Mouse (Mus musculus) embryonic facial prominence, embryonic 13.5 days (tissue): ENCODE data around the gene Srarp. TPM values are rescaled to one million over a fixed set of nuclear protein-coding genes. Genes with fewer than 3 reads are reported as not detected.

Source experiments
- ATAC-seq: fragments of 200-750 bp; cut with Nextera tagmentation; 2 replicates; pipeline ENCODE4 v1.8.0; 2017; ENCODE audit warnings: low read depth; ENCODE audit not compliant: insufficient number of reproducible peaks, insufficient read depth, low FRiP score, low TSS enrichment
- H3K27ac ChIP-seq: fragments of 300-500 bp; sonication (generic); 2 replicates; pipeline ENCODE4 v1.5.1; 2015; ENCODE audit warnings: moderate library complexity, mild to moderate bottlenecking, inconsistent platforms
- H3K27me3 ChIP-seq: fragments of 300-500 bp; sonication (generic); 2 replicates; pipeline ENCODE4 v1.6.1; 2015; ENCODE audit warnings: mild to moderate bottlenecking, inconsistent platforms
- H3K36me3 ChIP-seq: fragments of 300-500 bp; sonication (generic); 2 replicates; pipeline ENCODE4 v1.6.1; 2015; ENCODE audit warnings: mild to moderate bottlenecking, inconsistent platforms
- H3K4me1 ChIP-seq: fragments of 300-500 bp; sonication (generic); 2 replicates; pipeline ENCODE4 v1.6.1; 2015; ENCODE audit warnings: inconsistent platforms
- H3K4me2 ChIP-seq: fragments of 300-500 bp; sonication (generic); 2 replicates; pipeline ENCODE4 v1.6.1; 2015; ENCODE audit warnings: moderate library complexity, mild to moderate bottlenecking, inconsistent platforms
- H3K4me3 ChIP-seq: fragments of 300-500 bp; sonication (generic); 2 replicates; pipeline ENCODE4 v1.5.1; 2015; ENCODE audit warnings: mild to moderate bottlenecking, inconsistent platforms
- H3K9ac ChIP-seq: fragments of 300-500 bp; sonication (generic); 2 replicates; pipeline ENCODE4 v1.6.1; 2015; ENCODE audit warnings: mild to moderate bottlenecking, inconsistent platforms
- H3K9me3 ChIP-seq: fragments of 300-500 bp; sonication (generic); 2 replicates; pipeline ENCODE4 v1.6.1; 2016; ENCODE audit warnings: inconsistent platforms
- WGBS: fragments of 180-500 bp; shearing (Covaris S2); methylation state at CpG from one replicate; pipeline ENCODE4 v1.1.7; 2015; ENCODE audit warnings: mixed read lengths; 5-methylcytosine and 5-hydroxymethylcytosine counted together
- polyA plus RNA-seq: library from polyadenylated mRNA; unstranded; fragments of >200 nt; fragmentation: Nextera tagmentation; extraction: Ambion mirVana; gene quantifications from 2 replicates; pipeline ENCODE4 v1.2.1, GENCODE M21; 2015

The Srarp gene
- polyA plus RNA-seq, 1 experiment from 2014 or later: not detected

GRCm38 (mm10) chr4:141404518-141405313 lies 31.2 kb downstream of the Srarp start:
- ATAC-seq: peak; percentile 28; the same call in 1 of the 2 replicates
- Histone ChIP-seq H3K27me3 (peaks cover 21% of the 10 kb centered on the region), H3K9me3 (no peaks in the 10 kb centered on the region), H3K4me3 (peak overlapping the region; percentile 24), H3K4me2 (peak overlapping the region; percentile 57), H3K4me1 (peaks cover 8% of the 10 kb centered on the region), H3K27ac (no peak overlapping the region), H3K36me3 (no peaks in the 10 kb centered on the region), H3K9ac (peak overlapping the region; percentile 62)
- WGBS: 12% methylated on average over 15 of the region's 15 CpGs

GRCm38 (mm10) chr4:141400171-141400570 lies 35.7 kb downstream of the Srarp start:
- Histone ChIP-seq H3K9ac (no peak overlapping the region), H3K27me3 (peaks cover 17% of the 10 kb centered on the region), H3K27ac (no peak overlapping the region), H3K4me3 (no peak overlapping the region), H3K4me1 (peaks cover 19% of the 10 kb centered on the region), H3K4me2 (no peak overlapping the region), H3K9me3 (no peaks in the 10 kb centered on the region), H3K36me3 (no peaks in the 10 kb centered on the region)
- no peak for ATAC-seq
- WGBS: 81% methylated on average over 15 of the region's 15 CpGs

DNA sequence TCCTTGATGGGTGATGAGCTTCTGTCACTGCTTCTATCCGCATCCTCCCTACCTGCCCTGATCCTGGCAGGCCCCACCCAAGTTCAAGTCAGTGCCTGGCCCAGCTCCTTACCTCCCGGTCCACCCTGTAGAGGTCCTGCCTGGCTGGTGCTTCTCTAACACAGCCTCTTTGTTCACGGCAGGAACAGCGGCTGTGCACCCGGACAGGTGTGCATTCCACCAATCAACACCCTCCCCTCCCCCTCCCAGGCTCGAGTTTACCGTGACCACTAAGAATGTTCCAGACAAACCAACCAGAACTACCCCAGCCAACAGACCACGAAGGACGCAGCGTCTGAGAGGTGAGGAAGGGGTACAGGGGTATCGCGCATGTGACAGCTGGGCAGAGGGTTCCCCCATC lies 37.4 kb downstream of the Srarp start, which contains the start of gene Clcnka:
Clcnka (minus strand) TSS at position 180 of the 400 bp plus-strand sequence.
- Histone ChIP-seq H3K4me3 (no peak within 1 kb of the TSS), H3K36me3 (no peaks in the 10 kb centered on the region), H3K9me3 (no peaks in the 10 kb centered on the region), H3K27ac (no peak within 1 kb of the TSS), H3K4me2 (no peak within 1 kb of the TSS), H3K4me1 (peaks cover 11% of the 10 kb centered on the region), H3K9ac (no peak within 1 kb of the TSS), H3K27me3 (peaks cover 17% of the 10 kb centered on the region)
- WGBS: 44% methylated on average over 12 of the region's 12 CpGs
- ATAC-seq: no peak

GRCm38 (mm10) chr4:141397861-141398260 lies 38.0 kb downstream of the Srarp start:
- H3K4me3 ChIP-seq: no peak overlapping the region
- H3K4me1 ChIP-seq: peaks cover 11% of the 10 kb centered on the region
- 57% methylated on average over 12 of the region's 12 CpGs for WGBS
- H3K9ac ChIP-seq: no peak overlapping the region
- H3K4me2 ChIP-seq: no peak overlapping the region
- H3K9me3 ChIP-seq: no peaks in the 10 kb centered on the region
- H3K27ac ChIP-seq: no peak overlapping the region
- no peak for ATAC-seq
- peaks cover 17% of the 10 kb centered on the region for H3K27me3 ChIP-seq
- H3K36me3 ChIP-seq: no peaks in the 10 kb centered on the region

DNA sequence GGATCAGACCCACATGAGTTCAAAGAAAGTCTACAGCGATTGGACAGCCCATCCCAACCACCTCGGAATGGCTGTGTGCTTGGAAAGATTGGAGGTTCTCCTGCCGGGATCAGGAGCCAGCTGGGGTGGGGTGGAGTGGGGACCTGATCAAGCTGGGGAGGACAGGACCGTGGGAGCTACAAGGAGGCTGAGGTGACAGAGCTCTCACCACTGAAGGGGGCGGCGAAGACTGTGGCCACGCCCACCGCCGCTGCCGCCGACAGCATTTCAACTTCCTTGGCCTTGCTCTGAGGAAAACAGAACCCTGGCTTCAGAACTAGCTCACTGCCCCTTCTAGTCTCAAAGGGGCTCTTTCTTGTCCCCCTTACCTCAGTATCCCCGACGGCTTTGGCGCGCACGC lies 41.2 kb downstream of the Srarp start:
- Histone ChIP-seq H3K36me3 (no peaks in the 10 kb centered on the region), H3K4me3 (no peak overlapping the region), H3K4me2 (peak overlapping the region; percentile 42), H3K27me3 (peaks cover 17% of the 10 kb centered on the region), H3K9ac (no peak overlapping the region), H3K27ac (no peak overlapping the region), H3K9me3 (no peaks in the 10 kb centered on the region), H3K4me1 (peaks cover 11% of the 10 kb centered on the region)
- WGBS: 18% methylated on average over 16 of the region's 16 CpGs
- ATAC-seq: no peak; the same call in 1 of the 2 replicates

GRCm38 (mm10) chr4:141391293-141391692 lies 44.6 kb downstream of the Srarp start:
- Histone ChIP-seq H3K4me2 (no peak overlapping the region), H3K4me3 (no peak overlapping the region), H3K9ac (no peak overlapping the region), H3K9me3 (no peaks in the 10 kb centered on the region), H3K27ac (no peak overlapping the region), H3K36me3 (no peaks in the 10 kb centered on the region), H3K27me3 (peaks cover 9% of the 10 kb centered on the region; the same call in 1 of the 2 replicates), H3K4me1 (no peaks in the 10 kb centered on the region)
- WGBS: 84% methylated on average over 12 of the region's 12 CpGs
- ATAC-seq: no peak

DNA sequence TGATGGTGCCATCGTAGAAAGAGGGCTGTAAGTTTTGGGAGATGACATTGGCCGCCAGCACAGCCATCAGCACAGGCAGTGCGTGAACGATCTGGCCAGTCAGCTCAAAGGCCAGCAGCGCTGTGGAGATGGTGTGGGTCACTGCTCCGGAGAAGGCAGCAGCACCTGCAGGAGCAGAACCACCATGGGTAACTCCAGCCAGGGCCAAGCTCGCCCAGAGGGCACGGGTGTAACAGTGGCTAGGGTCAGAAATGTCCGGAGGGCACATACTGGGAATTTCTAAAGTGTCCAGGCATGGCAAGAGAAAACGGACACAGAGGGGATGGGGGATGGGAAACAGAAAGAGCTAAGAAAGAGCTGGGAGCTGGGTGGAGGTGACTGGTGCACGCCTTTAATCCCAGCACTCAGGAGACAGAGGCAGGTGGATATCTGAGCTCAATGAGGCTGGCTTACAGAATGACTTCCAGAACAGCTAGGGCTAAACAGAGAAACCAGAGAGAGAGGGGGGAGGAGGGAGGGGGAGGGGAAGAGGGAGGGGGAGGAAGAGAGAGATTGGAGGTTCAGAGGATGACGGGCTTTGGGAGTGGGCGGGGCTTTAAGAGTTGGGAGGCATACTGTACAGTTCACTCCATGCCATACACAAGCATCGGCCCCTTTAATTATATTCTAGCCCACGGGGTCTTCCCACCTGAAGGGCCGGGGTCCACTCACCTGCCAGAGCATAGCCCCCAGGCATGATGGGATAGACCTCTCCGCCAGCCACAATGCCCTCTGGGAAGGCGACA lies 46.3 kb downstream of the Srarp start:
- Histone ChIP-seq H3K4me2 (no peak overlapping the region), H3K27ac (no peak overlapping the region), H3K27me3 (peaks cover 11% of the 10 kb centered on the region), H3K36me3 (no peaks in the 10 kb centered on the region), H3K9ac (no peak overlapping the region), H3K4me3 (no peak overlapping the region), H3K9me3 (no peaks in the 10 kb centered on the region), H3K4me1 (0 out of 2 replicates have a peak, but pooled peaks cover under 1% of the 10 kb centered on the region)
- ATAC-seq: no peak
- WGBS: 63% methylated on average over 18 of the region's 18 CpGs

DNA sequence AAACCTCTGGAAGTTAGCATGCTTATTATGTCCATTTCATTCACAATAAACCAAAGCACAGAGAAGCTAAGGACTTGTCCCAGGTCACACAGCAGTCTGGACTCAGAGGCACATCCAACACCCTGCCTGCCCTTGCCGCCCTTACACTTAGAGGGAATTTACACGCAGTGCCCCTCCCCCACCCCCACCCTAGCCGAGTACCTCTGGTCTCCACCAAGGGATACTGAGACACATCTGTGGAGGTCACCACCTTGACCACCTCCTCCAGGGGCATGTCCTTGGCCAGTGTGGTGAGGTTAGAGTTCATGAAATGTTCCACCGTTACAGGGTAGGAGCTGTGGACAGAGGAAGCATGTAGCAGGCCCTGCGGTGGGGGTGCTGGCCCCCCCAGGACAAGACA lies 48.0 kb downstream of the Srarp start:
- no peak overlapping the region for H3K27ac ChIP-seq

GRCm38 (mm10) chr4:141387093-141387784 lies 48.7 kb downstream of the Srarp start:
- H3K36me3 ChIP-seq: no peaks in the 10 kb centered on the region

More for the DNA sequence above, 48.0 kb downstream of the Srarp start:
- Histone ChIP-seq H3K9ac (no peak overlapping the region), H3K9me3 (no peaks in the 10 kb centered on the region), H3K4me3 (no peak overlapping the region), H3K4me2 (no peak overlapping the region), H3K36me3 (no peaks in the 10 kb centered on the region), H3K27me3 (peaks cover 24% of the 10 kb centered on the region), H3K4me1 (peaks cover 5% of the 10 kb centered on the region; the same call in 1 of the 2 replicates)
- ATAC-seq: no peak
- 60% methylated on average over 5 of the region's 5 CpGs for WGBS

DNA sequence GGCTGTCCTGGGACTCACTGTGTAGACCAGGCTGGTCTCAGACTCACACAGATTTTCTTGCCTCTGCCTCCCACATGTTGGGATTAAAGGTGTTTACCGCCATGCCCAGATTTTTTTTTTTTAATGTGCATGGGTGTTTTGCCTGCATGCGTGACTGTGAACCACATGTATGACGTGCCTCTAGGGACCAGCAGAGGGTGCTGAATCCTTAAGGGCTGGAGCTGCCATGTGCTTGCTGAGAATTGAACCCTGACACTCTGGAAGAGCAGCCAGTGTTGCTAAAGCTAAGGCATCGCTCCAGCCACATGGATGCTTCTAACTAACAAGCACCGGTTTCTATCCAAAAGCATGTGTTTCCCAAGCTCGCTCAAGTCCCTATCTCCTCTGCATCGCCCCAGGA lies 49.8 kb downstream of the Srarp start:
- no peak for ATAC-seq
- H3K9me3 ChIP-seq: no peaks in the 10 kb centered on the region
- H3K9ac ChIP-seq: no peak overlapping the region
- no peak overlapping the region for H3K4me3 ChIP-seq
- H3K4me1 ChIP-seq: peaks cover 16% of the 10 kb centered on the region
- H3K36me3 ChIP-seq: no peaks in the 10 kb centered on the region
- H3K27me3 ChIP-seq: peaks cover 42% of the 10 kb centered on the region
- H3K4me2 ChIP-seq: no peak overlapping the region
- 64% methylated on average over 7 of the region's 7 CpGs for WGBS
- no peak overlapping the region for H3K27ac ChIP-seq

More at GRCm38 (mm10) chr4:141387093-141387784, 48.7 kb downstream of the Srarp start:
- Histone ChIP-seq H3K4me2 (no peak overlapping the region), H3K27me3 (peaks cover 31% of the 10 kb centered on the region), H3K27ac (no peak overlapping the region), H3K9ac (no peak overlapping the region), H3K4me1 (peaks cover 12% of the 10 kb centered on the region), H3K4me3 (no peak overlapping the region), H3K9me3 (no peaks in the 10 kb centered on the region)
- 18% methylated on average over 5 of the region's 5 CpGs for WGBS
- no peak for ATAC-seq

GRCm38 (mm10) chr4:141385275-141385674 lies 50.6 kb downstream of the Srarp start:
- Histone ChIP-seq H3K4me1 (peaks cover 16% of the 10 kb centered on the region), H3K4me3 (no peak overlapping the region), H3K36me3 (no peaks in the 10 kb centered on the region), H3K9ac (no peak overlapping the region), H3K4me2 (no peak overlapping the region), H3K9me3 (no peaks in the 10 kb centered on the region), H3K27me3 (peaks cover 50% of the 10 kb centered on the region), H3K27ac (no peak overlapping the region)
- 2% methylated on average over 7 of the region's 7 CpGs for WGBS
- no peak for ATAC-seq
